Mouse (Mus musculus): ENCODE data around the gene Glo1. TPM values are rescaled to one million over a fixed set of nuclear protein-coding genes. Genes with fewer than 3 reads are reported as not detected.

Gene Glo1
- polyA plus RNA-seq, 1 experiment: 42.2 TPM

DNA sequence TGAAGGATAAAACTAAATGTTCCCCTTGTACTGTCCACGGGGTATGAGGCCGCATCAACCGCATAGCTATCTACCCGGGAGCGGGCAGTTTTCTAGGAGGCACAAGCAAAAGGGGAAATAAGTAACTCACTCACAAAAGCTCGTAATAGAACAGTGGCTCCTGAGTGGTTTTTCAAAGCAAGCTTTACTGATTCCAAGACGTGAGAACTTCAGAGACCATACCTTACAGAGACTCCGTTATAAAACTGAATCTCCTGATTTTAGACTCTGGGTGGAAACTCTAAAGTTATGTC, 51.9 kb downstream of the Glo1 start:
- no peak for TF ChIP-seq GATA1 (IDR thresholded peaks at IDR 0.05; ENCODE audit: low read length)

GRCm38 (mm10) chr17:30573990-30574782, 52.5 kb downstream of the Glo1 start:
- no peak for TF ChIP-seq GATA1 (IDR thresholded peaks at IDR 0.05; ENCODE audit: low read length)

GRCm38 (mm10) chr17:30570971-30571370, 55.7 kb downstream of the Glo1 start:
- no peak for TF ChIP-seq GATA1 (IDR thresholded peaks at IDR 0.05; ENCODE audit: low read length)

DNA sequence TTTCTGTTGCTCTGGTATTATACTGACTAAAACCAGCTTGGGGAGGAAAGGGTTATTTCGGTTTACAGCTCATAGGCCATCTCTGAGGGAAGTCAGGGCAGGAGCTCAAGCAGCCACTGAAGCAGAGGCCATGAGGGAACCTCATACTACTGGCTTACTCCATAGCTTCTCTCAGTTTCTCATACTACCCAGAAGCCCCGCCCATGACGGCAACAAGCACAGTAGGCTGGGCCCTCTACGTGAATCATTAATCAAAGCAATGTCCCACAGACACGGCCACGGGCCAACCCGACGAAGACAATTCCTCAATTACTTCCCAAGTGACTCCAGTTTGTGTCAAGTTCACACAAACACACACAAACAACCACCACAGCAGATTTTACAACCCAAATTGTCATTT, 56.5 kb downstream of the Glo1 start:
- no peak for TF ChIP-seq GATA1 (IDR thresholded peaks at IDR 0.05; ENCODE audit: low read length)

GRCm38 (mm10) chr17:30568473-30568872, 58.2 kb downstream of the Glo1 start:
- no peak for TF ChIP-seq GATA1 (IDR thresholded peaks at IDR 0.05; ENCODE audit: low read length)

GRCm38 (mm10) chr17:30564971-30565370, 61.7 kb downstream of the Glo1 start:
- TF ChIP-seq GATA1 (IDR thresholded peaks at IDR 0.05; ENCODE audit: low read length): no peak

DNA sequence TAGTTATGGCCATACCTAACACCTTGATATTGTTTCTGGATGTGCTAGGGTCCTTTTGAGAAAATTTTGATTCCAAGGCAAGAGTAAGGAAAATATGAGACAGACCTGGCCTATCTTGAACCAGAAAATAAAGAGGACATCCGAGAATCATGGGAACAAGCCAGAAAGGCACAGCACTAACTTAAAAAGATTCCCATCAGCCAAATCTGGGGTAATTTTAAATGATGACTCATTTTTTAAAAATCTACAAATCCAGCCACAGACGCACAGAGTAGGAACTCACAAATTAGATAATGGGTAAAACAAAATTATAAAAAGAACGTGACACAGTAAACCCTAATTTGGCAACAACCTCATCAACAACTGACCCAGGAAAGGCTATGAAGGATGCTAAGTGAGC, 62.3 kb downstream of the Glo1 start:
- TF ChIP-seq GATA1 (IDR thresholded peaks at IDR 0.05; ENCODE audit: low read length): no peak

GRCm38 (mm10) chr17:30563484-30564075, 63.1 kb downstream of the Glo1 start:
- TF ChIP-seq GATA1 (IDR thresholded peaks at IDR 0.05; ENCODE audit: low read length): no peak

GRCm38 (mm10) chr17:30562770-30563169, 63.9 kb downstream of the Glo1 start:
- TF ChIP-seq GATA1 (IDR thresholded peaks at IDR 0.05; ENCODE audit: low read length): no peak

DNA sequence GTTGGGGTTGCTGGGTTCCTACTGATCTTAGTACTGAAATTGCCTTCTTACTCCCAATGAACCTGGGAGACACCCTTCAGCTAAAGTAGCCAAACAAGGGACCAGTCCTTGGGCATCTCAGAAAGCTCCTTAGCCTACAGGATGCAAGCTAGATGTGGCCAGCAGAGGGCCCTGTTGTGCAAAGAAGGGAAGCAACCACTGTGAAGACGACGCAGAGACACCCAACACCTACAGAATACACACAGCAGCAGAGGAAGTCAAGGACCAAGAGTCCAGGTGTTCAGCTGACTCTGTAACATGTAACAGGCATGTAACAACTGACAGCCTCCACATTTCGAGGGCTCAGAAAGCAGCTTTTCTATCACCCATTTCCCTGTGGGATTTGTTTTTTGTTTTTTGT, 67.1 kb downstream of the Glo1 start:
- no peak for TF ChIP-seq GATA1 (IDR thresholded peaks at IDR 0.05; ENCODE audit: low read length)

DNA sequence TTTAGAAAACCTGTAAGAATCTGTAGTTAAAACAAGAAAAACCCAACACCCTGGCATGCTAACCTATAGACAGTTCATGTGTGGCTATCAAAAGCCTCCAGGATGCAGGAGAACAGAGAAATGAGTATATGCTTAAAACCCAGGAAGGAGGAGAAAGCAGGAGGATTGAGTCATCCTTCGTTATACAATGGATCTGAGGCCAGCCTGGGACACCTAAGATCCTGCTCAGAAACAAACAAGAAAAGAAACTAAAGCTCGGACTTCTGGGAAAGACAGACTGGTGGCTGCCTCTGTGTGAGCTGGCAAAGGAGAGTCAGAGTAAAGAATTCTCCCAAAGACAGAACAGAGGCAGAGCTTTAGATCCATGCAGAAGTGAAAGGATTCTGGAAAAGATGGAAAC, 68.0 kb downstream of the Glo1 start:
- no peak for TF ChIP-seq GATA1 (IDR thresholded peaks at IDR 0.05; ENCODE audit: low read length)

GRCm38 (mm10) chr17:30556512-30556911, 70.2 kb downstream of the Glo1 start:
- TF ChIP-seq GATA1 (IDR thresholded peaks at IDR 0.05; ENCODE audit: low read length): no peak

DNA sequence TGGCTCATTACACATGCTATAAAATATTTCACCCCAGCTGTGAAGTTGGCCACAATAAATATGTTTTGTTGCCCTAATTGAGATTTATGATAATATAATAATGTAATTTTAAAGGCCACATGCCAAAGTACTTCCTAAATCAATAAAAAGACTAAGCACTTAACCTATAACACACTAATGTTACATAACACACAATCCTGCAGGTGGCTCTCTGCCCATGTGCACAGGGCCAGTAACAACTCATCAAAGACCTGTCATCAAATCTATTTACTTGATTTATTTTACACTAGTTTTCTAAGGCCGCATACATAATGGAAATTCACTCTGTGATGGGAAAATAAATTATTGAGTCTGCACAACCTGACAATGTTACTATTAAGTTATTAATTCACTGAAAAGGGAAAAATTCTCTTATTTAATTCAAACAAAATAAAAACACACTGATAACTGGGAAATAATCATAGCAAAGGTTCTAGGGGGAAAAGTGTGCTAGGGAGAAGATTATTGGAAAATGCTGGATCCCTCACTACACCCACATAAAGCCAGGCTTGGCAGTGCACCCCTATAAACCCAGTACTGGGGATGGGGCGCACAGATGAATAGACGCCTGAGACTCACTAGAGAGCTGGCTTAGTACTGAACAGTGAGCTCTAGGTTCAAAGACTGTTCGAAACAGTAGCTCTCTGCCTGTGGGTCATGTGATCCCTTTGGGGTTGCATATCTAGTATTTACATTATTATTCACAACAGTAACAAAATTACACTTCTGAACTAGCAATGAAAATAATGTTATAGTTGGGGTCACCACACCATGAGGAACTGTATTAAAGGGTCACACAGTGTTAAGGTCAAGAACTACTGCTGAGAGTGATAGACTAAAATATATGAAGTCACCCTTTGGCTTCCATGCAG, 73.4 kb downstream of the Glo1 start:
- no peak for TF ChIP-seq GATA1 (IDR thresholded peaks at IDR 0.05; ENCODE audit: low read length)

GRCm38 (mm10) chr17:30550774-30551107, 75.9 kb downstream of the Glo1 start:
- TF ChIP-seq GATA1 (IDR thresholded peaks at IDR 0.05; ENCODE audit: low read length): no peak

- no peak for TF ChIP-seq GATA1 (IDR thresholded peaks at IDR 0.05; ENCODE audit: low read length)
These were observed 76.5 kb downstream of the Glo1 start for GRCm38 (mm10) chr17:30549899-30550773.
